Mouse (Mus musculus) thymus, adult 2 months (tissue): Measurements from ENCODE around the gene Ankrd50. TPM values are rescaled to one million over a fixed set of nuclear protein-coding genes. Genes with fewer than 3 reads are reported as not detected.

Source experiments
- DNase-seq: peaks from one replicate; pipeline ENCODE4 v3.0.0; 2021
- H3K27ac ChIP-seq: fragments of 200-500 bp; 2 replicates; pipeline ENCODE4 v1.5.1; 2012; ENCODE audit warnings: low read length, control low read depth; ENCODE audit not compliant: control insufficient read depth, insufficient read depth
- H3K27me3 ChIP-seq: fragments of 200-500 bp; 2 replicates; pipeline ENCODE4 v1.6.1; 2012; ENCODE audit warnings: mild to moderate bottlenecking, low read length, moderate library complexity, mixed read lengths; ENCODE audit not compliant: control insufficient read depth, insufficient read depth
- H3K36me3 ChIP-seq: fragments of 200-500 bp; 2 replicates; pipeline ENCODE4 v1.6.1; 2012; ENCODE audit warnings: mild to moderate bottlenecking, low read length, moderate library complexity; ENCODE audit not compliant: control insufficient read depth, insufficient read depth
- H3K4me1 ChIP-seq: fragments of 200-500 bp; replicated peaks from 2 replicates; pipeline ENCODE4 v1.6.1; 2012; ENCODE audit warnings: low read length; ENCODE audit not compliant: control insufficient read depth, insufficient read depth
- H3K4me3 ChIP-seq: fragments of 200-500 bp; 2 replicates; pipeline ENCODE4 v1.5.1; 2012; ENCODE audit warnings: mild to moderate bottlenecking, low read length, control low read depth, moderate library complexity; ENCODE audit not compliant: control insufficient read depth, insufficient read depth
- CTCF ChIP-seq: fragments of 200-500 bp; IDR thresholded peaks from 2 replicates; pipeline ENCODE4 v1.5.1; 2012; ENCODE audit warnings: mild to moderate bottlenecking, control low read depth, low read length, moderate library complexity, borderline replicate concordance; ENCODE audit not compliant: control insufficient read depth, poor library complexity, insufficient read depth; ENCODE audit errors: extremely low read depth
- POLR2A ChIP-seq: fragments of 200-500 bp; IDR thresholded peaks from 2 replicates; pipeline ENCODE4 v1.6.1; 2012; ENCODE audit warnings: mild to moderate bottlenecking, low read length, control low read depth, moderate library complexity; ENCODE audit not compliant: control insufficient read depth, poor library complexity, insufficient read depth; ENCODE audit errors: extremely low read depth
- WGBS: fragments of 180-500 bp; shearing (Covaris S2); methylation state at CpG from one replicate; pipeline ENCODE4 v1.1.7; 2018; 5-methylcytosine and 5-hydroxymethylcytosine counted together
- polyA plus RNA-seq: library from polyadenylated mRNA; depleted of rRNA; stranded (reverse); fragments of >200 nt; gene quantifications from 2 replicates; pipeline ENCODE4 v1.2.3, GENCODE M21; 2012; rRNA removed

The Ankrd50 gene
- polyA plus RNA-seq = 66.0 and 68.5 TPM in 2 replicates

- peak; percentile 99 for DNase-seq
- H3K4me3 ChIP-seq = peak within 1 kb of the TSS; percentile 75
- WGBS = under 1% methylated on average over 79 of the region's 81 CpGs
- H3K27ac ChIP-seq = peak within 1 kb of the TSS; percentile 36
- H3K4me1 ChIP-seq = peaks cover 11% of the 10 kb centered on the region
- no peaks in the 10 kb centered on the region for H3K27me3 ChIP-seq
- 0 out of 2 replicates have a peak, but pooled peaks cover 7% of the 10 kb centered on the region for H3K36me3 ChIP-seq
- TF ChIP-seq CTCF (no peak; the same call in 1 of the 2 replicates), POLR2A (peak; percentile 77; the same call in 1 of the 2 replicates)
Observed at GRCm38 (mm10) chr3:38484191-38485106, at the start of gene Ankrd50. TSS of gene Ankrd50 (minus strand) at chr3:38484844.

- Histone ChIP-seq H3K4me3 (no peak overlapping the region), H3K36me3 (no peaks in the 10 kb centered on the region), H3K27me3 (no peaks in the 10 kb centered on the region), H3K27ac (no peak overlapping the region), H3K4me1 (peaks cover 3% of the 10 kb centered on the region)
- no peak for DNase-seq
- 95% methylated on average over 6 of the region's 6 CpGs for WGBS
- no peak for TF ChIP-seq POLR2A
- TF ChIP-seq CTCF = no peak
Observed at GRCm38 (mm10) chr3:38534245-38534644, 49.6 kb upstream of the Ankrd50 start.

GRCm38 (mm10) chr3:38520426-38520825 is 35.8 kb upstream of the Ankrd50 start:
- Histone ChIP-seq H3K27me3 (no peaks in the 10 kb centered on the region), H3K36me3 (no peaks in the 10 kb centered on the region), H3K4me1 (no peaks in the 10 kb centered on the region), H3K4me3 (no peak overlapping the region), H3K27ac (no peak overlapping the region)
- no peak for DNase-seq
- 97% methylated on average over 2 of the region's 2 CpGs for WGBS
- TF ChIP-seq POLR2A (no peak), CTCF (no peak)

DNA sequence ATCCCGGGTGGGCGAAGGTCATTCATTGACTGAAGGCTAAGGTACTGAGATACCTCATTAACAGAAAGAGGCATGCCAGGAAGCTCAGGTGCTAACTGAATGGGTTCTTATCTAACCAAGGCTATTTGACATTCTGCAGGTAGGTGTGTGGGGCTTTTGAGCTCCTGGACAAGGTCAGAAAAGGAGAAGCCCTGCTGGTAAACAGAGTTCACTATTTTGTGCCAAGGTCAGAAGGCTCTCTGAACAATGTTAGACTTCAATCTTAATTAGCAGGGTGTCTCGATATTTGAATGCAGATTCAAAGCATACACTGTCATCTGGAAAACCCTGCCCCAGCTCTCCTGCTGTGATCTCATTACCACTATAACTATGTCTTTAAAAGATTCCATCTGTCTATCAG is 35.3 kb upstream of the Ankrd50 start:
- H3K27ac ChIP-seq = no peak overlapping the region
- no peak for TF ChIP-seq POLR2A
- TF ChIP-seq CTCF = no peak
- H3K4me1 ChIP-seq = no peaks in the 10 kb centered on the region
- H3K36me3 ChIP-seq = no peaks in the 10 kb centered on the region
- DNase-seq = no peak
- H3K4me3 ChIP-seq = no peak overlapping the region
- 98% methylated on average over 3 of the region's 3 CpGs for WGBS
- no peaks in the 10 kb centered on the region for H3K27me3 ChIP-seq

DNA sequence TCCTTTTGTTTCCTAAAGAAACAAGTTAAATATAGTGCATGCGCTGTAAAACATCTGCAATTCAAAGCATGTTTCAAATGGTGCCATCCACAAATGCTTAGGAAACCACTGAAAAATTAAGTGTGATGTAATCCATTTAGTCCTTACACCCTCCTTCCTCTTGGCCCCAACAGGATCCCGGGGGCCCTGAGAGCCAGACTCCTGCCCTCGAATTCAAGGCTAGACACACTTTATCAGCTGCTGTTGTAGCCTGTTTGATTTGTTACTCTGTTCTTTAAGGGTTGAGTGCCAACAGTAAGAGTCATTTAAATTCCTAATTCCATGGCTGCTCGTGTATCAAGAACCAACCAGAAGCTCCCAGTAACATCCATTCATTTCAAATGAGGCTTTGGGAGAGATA is 19.0 kb upstream of the Ankrd50 start:
- H3K27me3 ChIP-seq = no peaks in the 10 kb centered on the region
- no peak for TF ChIP-seq POLR2A
- TF ChIP-seq CTCF = no peak
- no peak for DNase-seq

GRCm38 (mm10) chr3:38502156-38502555 is 17.5 kb upstream of the Ankrd50 start:
- no peaks in the 10 kb centered on the region for H3K27me3 ChIP-seq
- H3K36me3 ChIP-seq = no peaks in the 10 kb centered on the region
- TF ChIP-seq CTCF = no peak
- TF ChIP-seq POLR2A = no peak
- WGBS = 89% methylated on average over 5 of the region's 5 CpGs
- no peak overlapping the region for H3K27ac ChIP-seq
- no peak for DNase-seq
- peaks cover 3% of the 10 kb centered on the region for H3K4me1 ChIP-seq
- H3K4me3 ChIP-seq = no peak overlapping the region

More for the DNA sequence above, 19.0 kb upstream of the Ankrd50 start:
- Histone ChIP-seq H3K27ac (no peak overlapping the region), H3K36me3 (no peaks in the 10 kb centered on the region), H3K4me1 (no peaks in the 10 kb centered on the region), H3K4me3 (no peak overlapping the region)
- WGBS = 80% methylated on average over 4 of the region's 4 CpGs
